Mouse (Mus musculus): ENCODE data around the gene Kcnh6. TPM values are rescaled to one million over a fixed set of nuclear protein-coding genes. Genes with fewer than 3 reads are reported as not detected.
"Not testable (repeated sequence)": the region's sequence is repeated elsewhere in the genome, so short reads cannot be mapped to it uniquely, and the experiment has no call there.

The Kcnh6 gene
- polyA plus RNA-seq, 1 experiment: not detected

GRCm38 (mm10) chr11:106027607-106028006 is 19.7 kb downstream of the Kcnh6 start:
- H3K27ac ChIP-seq (ENCODE audit: insufficient read depth, low read depth, low read length): no peak overlapping the region
- WGBS: 92% methylated on average over 5 of the region's 5 CpGs
- H3K4me1 ChIP-seq (ENCODE audit: control insufficient read depth, insufficient read depth, low read length): peaks cover 4% of the 10 kb centered on the region
- no peak for TF ChIP-seq POLR2A (IDR thresholded peaks at IDR 0.05; ENCODE audit: insufficient read depth, low read depth, low read length)
- no peak for TF ChIP-seq CTCF (IDR thresholded peaks at IDR 0.05; ENCODE audit: insufficient read depth, low read depth, low read length)
- no peak overlapping the region for H3K4me3 ChIP-seq (ENCODE audit: insufficient read depth, low read depth, low read length)

GRCm38 (mm10) chr11:106032074-106032473 is 24.1 kb downstream of the Kcnh6 start:
- not testable (repeated sequence) for H3K4me1 ChIP-seq (ENCODE audit: control insufficient read depth, insufficient read depth, low read length); H3K27ac ChIP-seq (ENCODE audit: insufficient read depth, low read depth, low read length)
- H3K4me3 ChIP-seq (ENCODE audit: insufficient read depth, low read depth, low read length): peak overlapping the region; percentile 32
- WGBS: 20% methylated on average over 15 of the region's 25 CpGs

- peaks cover 8% of the 10 kb centered on the region for H3K4me1 ChIP-seq (ENCODE audit: control insufficient read depth, insufficient read depth, low read length)
- H3K27ac ChIP-seq (ENCODE audit: insufficient read depth, low read depth, low read length): peak overlapping the region; percentile 96
- TF ChIP-seq CTCF (IDR thresholded peaks at IDR 0.05; ENCODE audit: insufficient read depth, low read depth, low read length): no peak
- TF ChIP-seq POLR2A (IDR thresholded peaks at IDR 0.05; ENCODE audit: insufficient read depth, low read depth, low read length): no peak
- WGBS: 35% methylated on average over 11 of the region's 11 CpGs
- peak overlapping the region; percentile 28 for H3K4me3 ChIP-seq (ENCODE audit: insufficient read depth, low read depth, low read length)
Measured at GRCm38 (mm10) chr11:106033491-106033919, 25.6 kb downstream of the Kcnh6 start.

- no peak for TF ChIP-seq POLR2A (IDR thresholded peaks at IDR 0.05; ENCODE audit: insufficient read depth, low read depth, low read length)
- TF ChIP-seq CTCF (IDR thresholded peaks at IDR 0.05; ENCODE audit: insufficient read depth, low read depth, low read length): no peak
- H3K4me1 ChIP-seq (ENCODE audit: control insufficient read depth, insufficient read depth, low read length): peaks cover 10% of the 10 kb centered on the region
Measured at GRCm38 (mm10) chr11:106034986-106035385, 27.1 kb downstream of the Kcnh6 start.

GRCm38 (mm10) chr11:106036548-106037417 is 28.9 kb downstream of the Kcnh6 start, which contains the start of gene Dcaf7:
Gene Dcaf7 (plus strand): TSS chr11:106036872.
- Histone ChIP-seq H3K4me1 (ENCODE audit: control insufficient read depth, insufficient read depth, low read length) (peaks cover 10% of the 10 kb centered on the region), H3K27ac (ENCODE audit: insufficient read depth, low read depth, low read length) (peak within 1 kb of the TSS; percentile 79), H3K4me3 (ENCODE audit: insufficient read depth, low read depth, low read length) (peak within 1 kb of the TSS; percentile 82)
- under 1% methylated on average over 66 of the region's 66 CpGs for WGBS
- 0 out of 2 replicates have a peak, but pooled peaks have one; percentile 59 for TF ChIP-seq POLR2A (IDR thresholded peaks at IDR 0.05; ENCODE audit: insufficient read depth, low read depth, low read length)
- no peak for TF ChIP-seq CTCF (IDR thresholded peaks at IDR 0.05; ENCODE audit: insufficient read depth, low read depth, low read length)

More at GRCm38 (mm10) chr11:106034986-106035385, 27.1 kb downstream of the Kcnh6 start:
- Histone ChIP-seq H3K4me3 (ENCODE audit: insufficient read depth, low read depth, low read length) (no peak overlapping the region), H3K27ac (ENCODE audit: insufficient read depth, low read depth, low read length) (no peak overlapping the region)
- 89% methylated on average over 9 of the region's 9 CpGs for WGBS

- TF ChIP-seq CTCF (IDR thresholded peaks at IDR 0.05; ENCODE audit: insufficient read depth, low read depth, low read length) (no peak), POLR2A (IDR thresholded peaks at IDR 0.05; ENCODE audit: insufficient read depth, low read depth, low read length) (no peak)
- WGBS: under 1% methylated on average over 13 of the region's 13 CpGs
- H3K27ac ChIP-seq (ENCODE audit: insufficient read depth, low read depth, low read length): peak overlapping the region; percentile 74
- peaks cover 10% of the 10 kb centered on the region for H3K4me1 ChIP-seq (ENCODE audit: control insufficient read depth, insufficient read depth, low read length)
- peak overlapping the region; percentile 82 for H3K4me3 ChIP-seq (ENCODE audit: insufficient read depth, low read depth, low read length)
Measured at GRCm38 (mm10) chr11:106037418-106037751, 29.5 kb downstream of the Kcnh6 start.

GRCm38 (mm10) chr11:106044349-106044748 is 36.4 kb downstream of the Kcnh6 start:
- H3K4me3 ChIP-seq (ENCODE audit: insufficient read depth, low read depth, low read length): no peak overlapping the region
- H3K4me1 ChIP-seq (ENCODE audit: control insufficient read depth, insufficient read depth, low read length): peaks cover 8% of the 10 kb centered on the region; the same call in 1 of the 2 replicates
- no peak overlapping the region for H3K27ac ChIP-seq (ENCODE audit: insufficient read depth, low read depth, low read length)
- no peak for TF ChIP-seq CTCF (IDR thresholded peaks at IDR 0.05; ENCODE audit: insufficient read depth, low read depth, low read length)
- no peak for TF ChIP-seq POLR2A (IDR thresholded peaks at IDR 0.05; ENCODE audit: insufficient read depth, low read depth, low read length)

GRCm38 (mm10) chr11:106045256-106045655 is 37.3 kb downstream of the Kcnh6 start:
- TF ChIP-seq POLR2A (IDR thresholded peaks at IDR 0.05; ENCODE audit: insufficient read depth, low read depth, low read length): no peak
- TF ChIP-seq CTCF (IDR thresholded peaks at IDR 0.05; ENCODE audit: insufficient read depth, low read depth, low read length): no peak
- Histone ChIP-seq H3K27ac (ENCODE audit: insufficient read depth, low read depth, low read length) (no peak overlapping the region), H3K4me1 (ENCODE audit: control insufficient read depth, insufficient read depth, low read length) (peaks cover 7% of the 10 kb centered on the region; the same call in 1 of the 2 replicates), H3K4me3 (ENCODE audit: insufficient read depth, low read depth, low read length) (no peak overlapping the region)
- WGBS: 95% methylated on average over 1 of the region's 1 CpGs

- Histone ChIP-seq H3K4me3 (ENCODE audit: insufficient read depth, low read depth, low read length) (no peak overlapping the region), H3K4me1 (ENCODE audit: control insufficient read depth, insufficient read depth, low read length) (peaks cover 7% of the 10 kb centered on the region; the same call in 1 of the 2 replicates), H3K27ac (ENCODE audit: insufficient read depth, low read depth, low read length) (no peak overlapping the region)
- WGBS: 82% methylated on average over 3 of the region's 3 CpGs
- TF ChIP-seq POLR2A (IDR thresholded peaks at IDR 0.05; ENCODE audit: insufficient read depth, low read depth, low read length) (no peak), CTCF (IDR thresholded peaks at IDR 0.05; ENCODE audit: insufficient read depth, low read depth, low read length) (no peak)
Measured at GRCm38 (mm10) chr11:106045780-106046179, 37.9 kb downstream of the Kcnh6 start.

Data from olfactory bulb, adult 2 months (tissue).